Mouse (Mus musculus) urinary bladder, postnatal 25 days (tissue): Measurements from ENCODE around the gene Cd59a.
"Not testable (repeated sequence)": the region's sequence is repeated elsewhere in the genome, so short reads cannot be mapped to it uniquely, and the experiment has no call there.

Experiments
- DNase-seq: peaks from one replicate; pipeline ENCODE4 v3.0.0; 2022; ENCODE audit warnings: low spot score

The Cd59a gene

DNA sequence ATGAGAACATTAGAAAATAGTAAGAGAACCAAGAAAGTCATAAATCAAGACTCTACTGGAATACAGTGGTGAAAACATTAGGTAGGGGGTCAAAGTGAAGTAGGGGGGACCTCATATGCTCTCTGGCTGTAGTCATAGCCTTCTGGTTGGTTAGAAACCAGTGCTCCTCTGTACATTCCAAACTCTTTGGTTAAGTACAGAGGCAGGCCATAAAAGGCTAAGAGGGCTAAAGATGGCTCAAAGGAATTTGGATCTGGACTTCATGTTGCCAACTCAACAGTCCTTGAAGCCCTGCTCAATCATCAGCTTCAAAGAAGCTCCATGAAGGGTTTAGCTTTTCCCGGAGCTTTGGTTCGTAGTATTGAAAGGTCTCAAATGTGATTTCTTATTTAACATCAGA is 13.4 kb downstream of the Cd59a start:
- DNase-seq, result not testable (repeated sequence)

DNA sequence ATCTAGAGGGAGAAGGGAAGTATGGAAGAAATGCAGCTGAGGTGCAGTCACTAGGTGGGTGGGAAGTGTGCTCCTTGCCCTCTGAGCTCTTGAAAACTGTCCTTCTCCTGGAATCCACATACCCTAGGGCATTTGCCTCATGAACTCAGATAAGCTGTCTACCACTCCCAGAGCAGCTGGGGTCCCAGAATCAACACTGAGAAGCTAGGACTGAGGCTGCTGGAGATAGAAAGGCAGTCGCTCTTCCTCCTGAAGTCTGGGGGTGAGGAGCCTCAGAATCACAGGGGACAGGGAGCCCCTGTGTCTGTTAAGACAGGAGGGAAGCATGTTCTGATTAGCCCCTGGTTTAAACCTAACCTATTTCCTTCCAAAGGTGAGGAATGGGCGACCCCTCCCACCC is 13.9 kb downstream of the Cd59a start:
- no peak for DNase-seq

DNA sequence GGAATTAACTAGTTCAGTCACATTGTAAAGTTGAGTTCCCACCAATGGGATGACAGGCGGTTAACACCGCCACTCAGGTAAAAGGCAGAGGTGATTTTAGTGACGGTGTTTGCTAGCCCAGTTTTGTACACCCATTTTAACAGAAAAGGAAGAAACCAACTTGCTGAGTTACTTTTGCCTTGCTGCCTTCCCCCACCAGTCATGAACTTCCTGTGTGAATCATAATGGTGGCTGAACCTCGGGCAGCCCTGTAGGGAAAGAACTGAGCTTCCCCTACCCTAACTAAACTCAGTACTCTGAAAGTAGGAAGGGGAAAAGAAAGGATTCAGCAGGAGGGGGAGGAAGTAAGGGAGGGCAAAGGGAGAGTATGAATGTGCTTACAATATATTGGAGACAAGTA is 14.4 kb downstream of the Cd59a start:
- DNase-seq, result no peak

- not testable (repeated sequence) for DNase-seq
Observed at GRCm38 (mm10) chr2:104111170-104111797, 15.7 kb downstream of the Cd59a start.

GRCm38 (mm10) chr2:104113563-104113962 is 18.0 kb downstream of the Cd59a start:
- DNase-seq, result not testable (repeated sequence)

DNA sequence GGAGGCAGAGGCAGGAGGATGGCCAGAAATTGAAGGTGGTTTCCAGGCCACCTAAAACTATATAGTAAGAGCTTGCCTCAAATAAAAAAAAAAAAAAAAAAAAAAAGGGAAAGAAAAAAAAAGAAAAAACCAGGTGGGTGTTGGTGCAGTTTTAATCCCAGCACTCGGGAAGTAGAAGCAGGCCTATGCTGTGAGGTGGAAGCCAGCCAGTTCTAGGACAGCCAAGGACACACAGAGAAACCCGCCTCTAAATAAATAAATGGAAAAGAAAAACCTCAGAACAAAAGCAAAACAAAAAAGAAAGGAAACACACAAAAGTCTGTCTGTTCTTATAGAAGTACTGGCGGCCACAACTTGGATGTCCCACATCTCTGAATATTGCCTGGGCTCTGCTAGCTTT is 19.3 kb downstream of the Cd59a start:
- no peak for DNase-seq

- not testable (repeated sequence) for DNase-seq
Observed at GRCm38 (mm10) chr2:104117173-104117572, 21.6 kb downstream of the Cd59a start.

DNA sequence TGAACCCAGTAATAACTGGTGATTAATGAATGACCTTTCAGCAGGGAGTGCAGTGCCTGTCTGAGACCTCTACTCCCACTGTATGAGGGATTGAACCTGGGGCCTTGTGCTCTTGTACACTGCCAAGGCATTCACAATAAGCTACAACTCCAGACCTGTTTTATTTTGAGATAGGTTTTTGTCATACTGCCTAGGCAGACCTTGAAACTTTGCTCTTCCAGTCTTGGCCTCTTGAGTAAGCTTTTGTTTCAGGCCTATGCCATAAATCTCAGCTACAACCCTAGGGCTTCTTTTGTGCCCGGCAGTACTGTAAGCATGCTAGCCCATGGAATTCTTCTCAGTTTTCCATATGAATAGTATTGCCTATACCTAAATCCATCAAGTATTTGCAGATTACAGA is 23.5 kb downstream of the Cd59a start:
- DNase-seq, result no peak

GRCm38 (mm10) chr2:104120312-104120711 is 24.7 kb downstream of the Cd59a start:
- DNase-seq, result no peak

DNA sequence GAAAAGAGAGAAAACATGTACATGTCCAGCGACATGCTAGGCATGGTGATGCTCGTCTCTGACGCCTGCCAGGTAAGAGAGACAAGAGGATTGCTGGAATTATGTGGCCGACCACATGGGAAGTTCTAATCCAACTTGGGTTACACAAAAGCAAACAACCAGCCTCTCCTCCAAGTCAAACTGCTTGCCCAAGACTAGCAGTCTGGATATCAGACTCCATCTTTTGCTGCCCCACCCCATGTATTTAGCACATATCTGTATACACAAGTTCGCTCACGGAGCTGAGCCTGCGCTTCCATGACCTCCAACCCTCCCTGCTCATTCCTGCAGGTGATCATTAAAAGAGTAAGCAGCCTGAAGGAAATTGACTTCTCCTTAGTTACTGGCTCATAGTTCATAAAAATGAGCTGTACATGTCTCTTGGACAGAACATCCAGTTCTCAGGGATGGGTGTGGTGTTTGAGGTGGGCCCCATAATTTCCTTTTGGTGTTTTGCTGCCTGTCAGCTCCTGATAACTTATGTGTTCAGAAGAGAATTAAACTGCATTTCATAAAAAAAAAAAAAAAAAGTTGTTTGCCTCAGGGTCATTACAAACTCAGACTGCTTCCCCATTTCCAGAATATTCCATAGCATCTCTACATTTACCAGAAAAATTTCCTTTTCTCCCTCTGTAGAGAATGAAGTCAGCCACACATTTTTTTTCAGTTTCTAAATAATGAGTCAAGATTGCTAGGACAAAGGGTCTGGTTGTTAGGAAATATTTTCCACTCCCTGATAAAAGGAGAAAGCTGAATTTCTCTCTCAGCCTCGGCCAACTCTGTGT is 26.3 kb downstream of the Cd59a start:
- no peak for DNase-seq

DNA sequence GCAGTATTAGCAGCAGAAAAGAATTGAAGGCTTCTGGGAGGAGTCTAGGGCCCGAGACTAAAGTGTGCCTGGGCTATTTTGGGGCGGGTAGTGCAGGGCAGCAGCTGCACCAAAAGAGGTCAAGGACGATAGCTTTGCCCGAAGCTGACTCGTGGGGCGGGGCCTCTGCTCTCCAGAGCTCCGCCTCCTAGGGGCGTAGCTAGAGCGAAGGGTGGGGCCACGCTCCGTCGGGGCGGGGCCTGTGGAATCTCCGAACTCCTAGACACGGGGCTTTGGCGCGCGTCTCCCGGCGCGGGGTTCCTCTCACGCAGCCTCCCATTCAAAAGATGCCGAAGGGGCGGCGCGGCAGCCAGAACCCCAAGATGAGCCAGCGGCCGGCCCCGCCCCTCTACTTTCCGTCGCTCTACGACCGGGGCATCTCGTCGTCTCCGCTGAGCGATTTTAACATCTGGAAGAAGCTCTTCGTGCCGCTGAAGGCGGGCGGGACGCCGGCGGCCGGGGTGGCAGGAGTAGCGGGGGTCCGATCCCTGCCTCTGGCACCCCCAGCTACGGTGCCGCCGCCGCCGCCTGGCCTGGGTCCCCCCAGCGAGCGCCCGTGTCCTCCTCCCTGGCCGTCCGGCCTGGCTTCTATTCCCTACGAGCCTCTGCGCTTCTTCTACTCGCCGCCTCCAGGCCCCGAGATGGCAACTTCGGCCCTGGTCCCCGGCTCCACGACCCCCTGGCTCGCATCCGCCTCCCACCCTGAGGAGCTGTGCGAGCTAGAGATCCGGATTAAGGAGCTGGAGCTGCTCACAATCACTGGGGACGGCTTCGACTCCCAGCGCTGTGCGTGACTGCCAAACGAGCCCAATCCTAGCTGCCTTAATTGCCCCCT is 27.1 kb downstream of the Cd59a start, which contains the start of gene A930018P22Rik:
Gene A930018P22Rik (plus strand): TSS at position 265 of the 874 bp plus-strand sequence.
- peak; percentile 88 for DNase-seq

DNA sequence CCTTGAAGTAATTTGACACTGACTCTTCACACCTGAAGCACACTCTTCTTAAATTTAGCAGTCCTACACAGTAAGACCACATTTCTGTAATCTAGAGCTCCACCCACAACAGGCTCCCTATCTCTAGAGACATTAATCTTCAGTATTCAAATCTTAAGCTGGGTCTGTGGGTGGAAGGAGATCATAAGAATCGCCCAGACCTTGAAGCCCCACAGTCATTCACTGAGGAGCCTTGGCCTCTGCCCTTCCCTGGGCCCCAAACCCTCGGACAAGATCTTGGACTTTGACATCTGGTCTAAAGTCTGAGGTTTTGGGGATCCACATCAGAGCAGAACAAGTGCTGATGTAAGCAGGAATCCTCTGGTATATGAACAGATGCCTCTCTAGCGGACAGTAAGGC is 27.9 kb downstream of the Cd59a start:
- DNase-seq, result no peak

GRCm38 (mm10) chr2:104124071-104124470 is 28.5 kb downstream of the Cd59a start:
- no peak for DNase-seq

GRCm38 (mm10) chr2:104128803-104129531 is 33.4 kb downstream of the Cd59a start:
- DNase-seq, result no peak

DNA sequence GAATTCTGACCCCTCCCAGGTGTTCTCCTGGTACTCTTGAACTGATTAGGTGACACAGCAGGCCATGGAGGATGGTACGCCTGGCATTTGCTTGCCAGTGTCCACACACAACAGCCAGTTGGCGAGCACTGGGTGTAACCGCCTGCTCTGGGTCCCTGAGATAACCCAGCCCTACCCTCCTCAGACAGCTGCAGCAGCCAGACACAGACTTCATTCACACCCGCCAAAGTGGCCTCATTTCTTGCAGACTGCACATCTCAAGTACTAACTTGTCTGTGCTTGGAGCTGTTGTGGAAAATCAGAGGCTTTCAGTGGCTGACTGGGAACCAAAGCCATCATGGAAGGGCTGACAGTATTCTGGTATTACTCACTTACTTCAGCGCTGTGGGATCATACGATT is 34.6 kb downstream of the Cd59a start:
- DNase-seq, result no peak

DNA sequence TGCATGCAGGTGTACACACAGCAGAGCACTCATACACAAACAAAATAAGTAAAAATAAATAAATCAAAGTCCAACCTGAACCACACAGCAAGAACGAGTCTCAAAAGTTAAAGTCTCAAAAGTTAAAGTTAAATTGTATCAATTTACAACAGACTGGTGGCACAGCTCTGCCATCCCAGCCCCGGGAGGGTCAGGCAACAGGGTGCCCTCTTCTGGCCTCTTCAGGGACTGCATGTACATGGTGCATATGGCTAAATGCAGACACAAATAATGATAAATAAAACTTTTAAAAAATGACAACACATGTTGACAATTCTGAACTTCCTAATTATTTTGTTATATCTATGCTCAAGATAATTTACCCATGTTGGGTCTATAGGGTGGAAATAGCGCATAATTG is 35.4 kb downstream of the Cd59a start:
- no peak for DNase-seq

DNA sequence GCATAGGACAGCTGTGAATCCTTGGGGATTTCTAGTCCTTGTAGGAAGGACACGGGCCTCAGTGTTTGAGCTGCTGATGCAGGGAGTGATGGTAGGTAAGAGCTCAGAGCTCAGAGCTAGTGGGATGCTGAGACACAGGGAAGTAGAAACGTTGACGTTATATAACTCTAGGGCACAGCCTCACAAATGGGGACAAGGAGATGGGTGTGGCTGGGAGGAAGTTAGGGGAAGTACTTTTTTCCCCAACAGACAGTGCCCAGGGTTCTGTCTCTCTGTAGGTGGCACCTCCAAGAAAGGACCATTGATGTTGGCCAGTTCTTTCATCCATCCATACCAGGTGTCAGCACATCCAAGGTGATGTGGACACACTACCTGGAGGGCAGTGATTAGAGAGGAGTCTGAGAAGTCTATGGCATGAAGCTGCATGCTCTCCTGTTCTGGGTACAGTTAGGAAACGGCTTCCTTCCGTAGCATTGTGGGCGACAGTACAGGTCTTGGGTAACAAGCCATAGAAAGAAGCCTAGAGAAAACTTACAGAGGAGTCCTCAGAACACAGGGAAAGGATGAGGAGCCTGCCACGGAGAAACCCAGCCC is 36.8 kb downstream of the Cd59a start:
- DNase-seq, result no peak

- DNase-seq, result no peak
Observed at GRCm38 (mm10) chr2:104133042-104133810, 37.6 kb downstream of the Cd59a start.

- peak; percentile 47 for DNase-seq
Observed at GRCm38 (mm10) chr2:104134150-104135056, 38.8 kb downstream of the Cd59a start.

DNA sequence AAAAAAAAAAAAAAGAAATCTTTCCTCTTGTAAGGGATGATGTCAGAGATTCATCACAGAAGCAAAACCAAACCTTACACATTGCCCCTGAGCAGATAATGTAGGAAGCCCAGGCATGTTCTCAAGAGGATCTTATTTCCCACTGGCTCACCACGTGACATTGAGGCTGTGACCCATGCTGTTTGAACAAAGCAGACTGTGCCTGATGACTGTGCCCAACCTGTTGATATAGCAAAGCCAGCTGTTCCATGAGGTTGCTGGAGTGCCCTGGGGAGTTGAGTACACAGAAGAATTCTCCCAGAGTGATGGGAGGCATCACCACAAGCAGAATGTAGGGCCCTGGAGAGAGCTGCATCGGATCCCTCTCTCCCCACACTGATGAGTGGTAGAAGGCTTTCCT is 40.3 kb downstream of the Cd59a start:
- DNase-seq, result no peak
